Mouse (Mus musculus) bone marrow macrophage, adult 2 months (primary cell): Measurements from ENCODE around the gene Tbc1d14. TPM values are rescaled to one million over a fixed set of nuclear protein-coding genes. Genes with fewer than 3 reads are reported as not detected.

Source experiments
- H3K27ac ChIP-seq: 2 replicates; pipeline ENCODE4 v1.5.1; 2012; ENCODE audit warnings: low read depth, low read length; ENCODE audit not compliant: insufficient read depth
- H3K4me1 ChIP-seq: 2 replicates; pipeline ENCODE4 v1.6.1; 2012; ENCODE audit warnings: low read length; ENCODE audit not compliant: control insufficient read depth, insufficient read depth
- H3K4me3 ChIP-seq: 2 replicates; pipeline ENCODE4 v1.5.1; 2012; ENCODE audit warnings: mild to moderate bottlenecking, low read length, moderate library complexity; ENCODE audit not compliant: insufficient read depth
- CTCF ChIP-seq: IDR thresholded peaks from 2 replicates; pipeline ENCODE4 v1.5.1; 2012; ENCODE audit warnings: low read depth, mild to moderate bottlenecking, low read length, moderate library complexity
- POLR2A ChIP-seq: IDR thresholded peaks from 2 replicates; pipeline ENCODE4 v1.6.1; 2012; ENCODE audit warnings: mild to moderate bottlenecking, low read depth, low read length, borderline replicate concordance
- polyA plus RNA-seq: library from polyadenylated mRNA; stranded (reverse); fragments of >200 nt; gene quantifications from 2 replicates; pipeline ENCODE4 v1.2.4, GENCODE M21; 2012; ENCODE audit not compliant: missing spikeins, insufficient read depth, insufficient read length

The Tbc1d14 gene
- polyA plus RNA-seq, 1 experiment: 57.8 TPM

- Histone ChIP-seq H3K4me1 (peaks cover 35% of the 10 kb centered on the region), H3K27ac (no peak overlapping the region; the same call in 1 of the 2 replicates), H3K4me3 (no peak overlapping the region)
- TF ChIP-seq CTCF: no peak
- TF ChIP-seq POLR2A: no peak
Observed at GRCm38 (mm10) chr5:36535438-36536176, 57.5 kb downstream of the Tbc1d14 start.

- peaks cover 36% of the 10 kb centered on the region for H3K4me1 ChIP-seq
- H3K4me3 ChIP-seq: no peak overlapping the region
- H3K27ac ChIP-seq: no peak overlapping the region
- no peak for TF ChIP-seq CTCF
- TF ChIP-seq POLR2A: no peak
Observed at GRCm38 (mm10) chr5:36534455-36535030, 58.5 kb downstream of the Tbc1d14 start.

GRCm38 (mm10) chr5:36530129-36530751 is 62.8 kb downstream of the Tbc1d14 start:
- TF ChIP-seq CTCF (no peak), POLR2A (no peak)

GRCm38 (mm10) chr5:36529698-36530097 is 63.4 kb downstream of the Tbc1d14 start:
- TF ChIP-seq CTCF (no peak), POLR2A (no peak)
- peaks cover 45% of the 10 kb centered on the region for H3K4me1 ChIP-seq
- H3K27ac ChIP-seq: 0 out of 2 replicates have a peak overlapping the region, but pooled peaks have one; percentile 38
- H3K4me3 ChIP-seq: peak overlapping the region; percentile 96

More at GRCm38 (mm10) chr5:36530129-36530751, 62.8 kb downstream of the Tbc1d14 start:
- H3K27ac ChIP-seq: peak overlapping the region; percentile 38
- peak overlapping the region; percentile 96 for H3K4me3 ChIP-seq
- H3K4me1 ChIP-seq: peaks cover 44% of the 10 kb centered on the region

GRCm38 (mm10) chr5:36526921-36527320 is 66.2 kb downstream of the Tbc1d14 start:
- no peak overlapping the region for H3K4me3 ChIP-seq
- TF ChIP-seq CTCF: no peak
- no peak for TF ChIP-seq POLR2A
- no peak overlapping the region for H3K27ac ChIP-seq
- H3K4me1 ChIP-seq: peaks cover 35% of the 10 kb centered on the region

- no peak for TF ChIP-seq CTCF
- TF ChIP-seq POLR2A: no peak
Observed at GRCm38 (mm10) chr5:36526274-36526673, 66.8 kb downstream of the Tbc1d14 start.

GRCm38 (mm10) chr5:36525216-36525615 is 67.9 kb downstream of the Tbc1d14 start:
- no peak for TF ChIP-seq CTCF
- TF ChIP-seq POLR2A: no peak
- Histone ChIP-seq H3K4me1 (peaks cover 26% of the 10 kb centered on the region), H3K4me3 (no peak overlapping the region), H3K27ac (no peak overlapping the region)

More at GRCm38 (mm10) chr5:36526274-36526673, 66.8 kb downstream of the Tbc1d14 start:
- Histone ChIP-seq H3K27ac (no peak overlapping the region), H3K4me3 (no peak overlapping the region), H3K4me1 (peaks cover 30% of the 10 kb centered on the region)

- no peak overlapping the region for H3K27ac ChIP-seq
- peaks cover 23% of the 10 kb centered on the region for H3K4me1 ChIP-seq
- no peak for TF ChIP-seq POLR2A
- TF ChIP-seq CTCF: no peak
- no peak overlapping the region for H3K4me3 ChIP-seq
Observed at GRCm38 (mm10) chr5:36523219-36523703, 69.8 kb downstream of the Tbc1d14 start.

- Histone ChIP-seq H3K27ac (no peak overlapping the region), H3K4me3 (no peak overlapping the region), H3K4me1 (peaks cover 18% of the 10 kb centered on the region)
- TF ChIP-seq POLR2A: no peak
- TF ChIP-seq CTCF: no peak
Observed at GRCm38 (mm10) chr5:36522782-36523181, 70.3 kb downstream of the Tbc1d14 start.

- H3K4me1 ChIP-seq: peaks cover 29% of the 10 kb centered on the region
- H3K27ac ChIP-seq: no peak overlapping the region
- H3K4me3 ChIP-seq: no peak overlapping the region
- TF ChIP-seq CTCF: no peak
- no peak for TF ChIP-seq POLR2A
Observed at GRCm38 (mm10) chr5:36519751-36520150, 73.3 kb downstream of the Tbc1d14 start.
